Mouse (Mus musculus) spleen, adult 10 weeks (tissue): Measurements from ENCODE around the gene Slc28a2. TPM values are rescaled to one million over a fixed set of nuclear protein-coding genes. Genes with fewer than 3 reads are reported as not detected.

Source experiments
- polyA plus RNA-seq: library from polyadenylated mRNA; stranded (reverse); fragments of 350-450 nt; fragmentation: Illumina TruSeq; extraction: RNeasy Lipid Tissue Mini Kit (QIAGEN cat#74804); gene quantifications from one replicate; pipeline ENCODE4 v1.2.3, GENCODE M21; 2015; ENCODE audit warnings: low replicate concordance; ENCODE audit not compliant: insufficient read depth

The Slc28a2 gene
- polyA plus RNA-seq = 162 TPM

DNA sequence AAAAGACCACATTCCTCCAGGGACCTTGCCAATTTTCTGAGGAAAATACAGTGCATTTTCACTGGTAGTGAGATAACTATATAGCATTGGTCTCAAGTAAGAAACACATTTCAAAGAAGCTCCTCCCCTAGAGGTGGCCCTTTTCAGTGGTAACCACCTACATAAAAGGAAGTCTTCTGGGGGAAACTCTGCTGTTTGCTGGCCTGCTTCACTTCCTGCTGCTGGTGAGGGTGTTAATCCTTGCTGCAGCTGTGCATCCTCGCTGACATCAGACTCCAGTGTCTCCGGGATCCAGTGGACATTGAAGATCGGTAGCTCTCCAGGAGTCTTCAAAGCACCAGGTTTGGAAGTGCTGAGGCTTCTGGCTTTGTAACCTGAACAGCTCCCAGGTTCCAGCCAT is at the start of gene Slc28a2:
Slc28a2 (plus strand) TSS at position 278 of the 400 bp plus-strand sequence.

DNA sequence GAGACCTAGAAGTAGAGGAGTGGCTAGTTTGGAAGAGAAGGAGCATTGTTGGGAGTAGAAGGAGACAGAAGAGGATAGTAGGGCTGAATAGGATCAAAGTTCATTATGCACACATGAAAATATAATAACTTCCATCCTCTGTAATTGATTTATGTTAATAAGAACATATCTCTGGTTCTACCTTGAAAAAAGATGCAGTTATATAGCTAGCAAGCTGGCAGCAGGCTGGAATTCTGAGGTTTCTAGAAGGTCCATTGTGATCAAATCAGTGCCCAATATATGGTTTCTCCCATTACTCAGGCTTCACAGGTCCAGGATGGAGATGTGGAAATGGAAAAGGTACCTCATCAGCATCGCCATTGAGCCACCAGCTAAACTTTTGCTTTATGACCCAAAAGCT is 58.4 kb downstream of the Slc28a2 start, which contains the start of gene Gm14085:
Gm14085 (plus strand) TSS at position 301 of the 400 bp plus-strand sequence.

Other genes with a start within 250 kb of the Slc28a2 start
- 0.21 TPM for gene Patl2, start 240.3 kb upstream of the Slc28a2 start, polyA plus RNA-seq
- not detected for gene Terb2, start 240.2 kb upstream of the Slc28a2 start, polyA plus RNA-seq
- gene Sord, start 191.7 kb upstream of the Slc28a2 start, polyA plus RNA-seq = 16.6 TPM
- not detected for gene Duox2, start 128.0 kb upstream of the Slc28a2 start, polyA plus RNA-seq
- not detected for gene Duoxa2, start 127.6 kb upstream of the Slc28a2 start, polyA plus RNA-seq
- not detected for gene Duoxa1, start 112.7 kb upstream of the Slc28a2 start, polyA plus RNA-seq
- gene Duox1, start 110.8 kb upstream of the Slc28a2 start, polyA plus RNA-seq = not detected
- 1.1 TPM for gene Shf, start 57.3 kb upstream of the Slc28a2 start, polyA plus RNA-seq
- 15.0 TPM for gene Gm14085, start 58.5 kb downstream of the Slc28a2 start, polyA plus RNA-seq
- 25.4 TPM for gene Gatm, start 184.8 kb downstream of the Slc28a2 start, polyA plus RNA-seq
- gene AA467197, start 210.5 kb downstream of the Slc28a2 start, polyA plus RNA-seq = 0.61 TPM